Mouse (Mus musculus) CH12.LX (cell line): ENCODE results near the gene Dnajb1.

ENCODE experiments used
- CTCF ChIP-seq, 2 experiments: IDR thresholded peaks in 1 of 2; conservative IDR thresholded peaks in 1 of 2; 2 replicates each; pipeline ENCODE4 v1.5.1; 2011 to 2012; ENCODE audit warnings: low read depth in 2 of 2, low read length in 2 of 2, improper control_type of control experiment in 1 of 2, inconsistent platforms in 1 of 2, mild to moderate bottlenecking in 1 of 2, moderate library complexity in 1 of 2
- EP300 ChIP-seq: IDR thresholded peaks from 2 replicates; pipeline ENCODE4 v1.6.1; 2011; ENCODE audit warnings: low read length, improper control_type of control experiment
- ETS1 ChIP-seq: conservative IDR thresholded peaks from 2 replicates; pipeline ENCODE4 v1.6.1; 2012; ENCODE audit warnings: low read depth, mild to moderate bottlenecking, inconsistent platforms, low read length, improper control_type of control experiment, moderate library complexity
- JUND ChIP-seq: conservative IDR thresholded peaks from 2 replicates; pipeline ENCODE4 v1.6.1; 2011; ENCODE audit warnings: low read depth, low read length, improper control_type of control experiment
- MAFK ChIP-seq: IDR thresholded peaks from 2 replicates; pipeline ENCODE4 v1.6.1; 2011; ENCODE audit warnings: low read length, improper control_type of control experiment; ENCODE audit not compliant: insufficient replicate concordance
- POLR2A ChIP-seq: IDR thresholded peaks from 2 replicates; pipeline ENCODE4 v1.6.1; 2011; ENCODE audit warnings: low read depth, mild to moderate bottlenecking, improper control_type of control experiment, low read length
- POLR2AphosphoS2 ChIP-seq: IDR thresholded peaks from 2 replicates; pipeline ENCODE4 v1.6.1; 2011; ENCODE audit warnings: low read depth, low read length, improper control_type of control experiment
- RAD21 ChIP-seq: IDR thresholded peaks from 2 replicates; pipeline ENCODE4 v1.6.1; 2011; ENCODE audit warnings: low read depth, mild to moderate bottlenecking, low read length, improper control_type of control experiment, moderate library complexity
- TCF12 ChIP-seq: IDR thresholded peaks from 2 replicates; pipeline ENCODE4 v1.6.1; 2014; ENCODE audit warnings: low read depth, mild to moderate bottlenecking, inconsistent platforms, low read length, improper control_type of control experiment
- USF1 ChIP-seq: IDR thresholded peaks from 2 replicates; pipeline ENCODE4 v1.6.1; 2014; ENCODE audit warnings: low read depth, mild to moderate bottlenecking, inconsistent platforms, low read length, improper control_type of control experiment

DNA sequence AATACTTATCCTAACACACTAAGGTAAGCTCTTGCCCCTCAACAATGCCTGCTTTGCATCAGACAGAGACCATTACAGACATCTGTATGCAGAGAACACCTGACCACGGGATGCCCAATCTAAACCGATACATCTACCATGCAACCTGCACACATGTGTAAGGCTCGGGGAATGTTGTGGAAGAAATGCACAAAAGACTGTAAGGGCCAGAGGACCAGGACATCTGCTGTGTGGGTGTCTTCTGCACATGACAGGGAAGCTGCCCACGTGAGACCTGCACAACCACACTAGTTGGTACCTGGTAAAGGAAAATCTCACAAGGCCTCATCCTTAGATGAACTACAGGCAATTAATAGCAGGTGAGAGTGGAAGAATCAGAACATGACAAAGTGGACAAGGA lies 44.7 kb upstream of the Dnajb1 start:
- TF ChIP-seq POLR2A (no peak), CTCF (conservative IDR thresholded peaks at IDR 0.05 in 1 of 2, IDR thresholded peaks at IDR 0.05 in 1 of 2; ENCODE audit: low read depth in 2 of 2, low read length in 2 of 2) (no peak), EP300 (no peak), USF1 (no peak), RAD21 (no peak), MAFK (no peak), JUND (no peak), TCF12 (no peak), POLR2AphosphoS2 (no peak), ETS1 (no peak)
